Mouse (Mus musculus): ENCODE measurements at regions not wholly inside any gene's neighbourhood (a gene's known extent, or its start where the extent isn't known, plus 50 kb on each side); places are given as distances from the start of the nearest gene placed in this dataset.
A peak's percentile ranks its signal among the peaks of the same experiment; 100 is the strongest.

GRCm38 (mm10) chr1:177337141-177337540 is 79.1 kb upstream of the Akt3 start:
- no peak for TF ChIP-seq POLR2A (IDR thresholded peaks at IDR 0.05; ENCODE audit: extremely low read depth, insufficient read depth, low read length)
- no peak for TF ChIP-seq CTCF (IDR thresholded peaks at IDR 0.05; ENCODE audit: extremely low read depth, insufficient read depth, low read length)
- Histone ChIP-seq H3K27ac (ENCODE audit: insufficient read depth, low read length) (no peak overlapping the region), H3K4me1 (ENCODE audit: control insufficient read depth, insufficient read depth, low read length) (no peaks in the 10 kb centered on the region), H3K4me3 (ENCODE audit: insufficient read depth, low read length) (no peak overlapping the region)

- no peaks in the 10 kb centered on the region for H3K4me1 ChIP-seq (ENCODE audit: control insufficient read depth, insufficient read depth, low read length)
- TF ChIP-seq CTCF (IDR thresholded peaks at IDR 0.05; ENCODE audit: extremely low read depth, insufficient read depth, low read length) = no peak
- H3K27ac ChIP-seq (ENCODE audit: insufficient read depth, low read length) = no peak overlapping the region
- no peak overlapping the region for H3K4me3 ChIP-seq (ENCODE audit: insufficient read depth, low read length)
These were observed 78.4 kb upstream of the Akt3 start for GRCm38 (mm10) chr1:177336436-177336835.

- Histone ChIP-seq H3K4me1 (ENCODE audit: control insufficient read depth, insufficient read depth, low read length) (no peaks in the 10 kb centered on the region), H3K4me3 (ENCODE audit: insufficient read depth, low read length) (no peak overlapping the region), H3K27ac (ENCODE audit: insufficient read depth, low read length) (no peak overlapping the region)
- TF ChIP-seq POLR2A (IDR thresholded peaks at IDR 0.05; ENCODE audit: extremely low read depth, insufficient read depth, low read length) (no peak), CTCF (IDR thresholded peaks at IDR 0.05; ENCODE audit: extremely low read depth, insufficient read depth, low read length) (no peak)
These were observed 78.0 kb upstream of the Akt3 start for GRCm38 (mm10) chr1:177335961-177336360.

- H3K4me1 ChIP-seq (ENCODE audit: control insufficient read depth, insufficient read depth, low read length) = peaks cover 4% of the 10 kb centered on the region
- no peak for TF ChIP-seq POLR2A (IDR thresholded peaks at IDR 0.05; ENCODE audit: extremely low read depth, insufficient read depth, low read length)
- no peak for TF ChIP-seq CTCF (IDR thresholded peaks at IDR 0.05; ENCODE audit: extremely low read depth, insufficient read depth, low read length)
- H3K4me3 ChIP-seq (ENCODE audit: insufficient read depth, low read length) = peak overlapping the region; percentile 49; the same call in 1 of the 2 replicates
- no peak overlapping the region for H3K27ac ChIP-seq (ENCODE audit: insufficient read depth, low read length)
These were observed 65.4 kb upstream of the Akt3 start for GRCm38 (mm10) chr1:177323366-177323765.

- TF ChIP-seq POLR2A (IDR thresholded peaks at IDR 0.05; ENCODE audit: extremely low read depth, insufficient read depth, low read length) (no peak), CTCF (IDR thresholded peaks at IDR 0.05; ENCODE audit: extremely low read depth, insufficient read depth, low read length) (no peak)
- H3K27ac ChIP-seq (ENCODE audit: insufficient read depth, low read length) = no peak overlapping the region
- peaks cover 4% of the 10 kb centered on the region for H3K4me1 ChIP-seq (ENCODE audit: control insufficient read depth, insufficient read depth, low read length)
- H3K4me3 ChIP-seq (ENCODE audit: insufficient read depth, low read length) = peak overlapping the region; percentile 49
These were observed 64.8 kb upstream of the Akt3 start for GRCm38 (mm10) chr1:177322745-177323299.

- TF ChIP-seq POLR2A (IDR thresholded peaks at IDR 0.05; ENCODE audit: extremely low read depth, insufficient read depth, low read length) (no peak), CTCF (IDR thresholded peaks at IDR 0.05; ENCODE audit: extremely low read depth, insufficient read depth, low read length) (no peak)
- H3K4me3 ChIP-seq (ENCODE audit: insufficient read depth, low read length) = peak overlapping the region; percentile 49
- peaks cover 4% of the 10 kb centered on the region for H3K4me1 ChIP-seq (ENCODE audit: control insufficient read depth, insufficient read depth, low read length)
- no peak overlapping the region for H3K27ac ChIP-seq (ENCODE audit: insufficient read depth, low read length)
These were observed 64.3 kb upstream of the Akt3 start for GRCm38 (mm10) chr1:177322307-177322685.

- Histone ChIP-seq H3K27ac (ENCODE audit: insufficient read depth, low read length) (no peak overlapping the region), H3K4me1 (ENCODE audit: control insufficient read depth, insufficient read depth, low read length) (peaks cover 4% of the 10 kb centered on the region), H3K4me3 (ENCODE audit: insufficient read depth, low read length) (no peak overlapping the region)
- TF ChIP-seq POLR2A (IDR thresholded peaks at IDR 0.05; ENCODE audit: extremely low read depth, insufficient read depth, low read length) = no peak
- no peak for TF ChIP-seq CTCF (IDR thresholded peaks at IDR 0.05; ENCODE audit: extremely low read depth, insufficient read depth, low read length)
These were observed 63.8 kb upstream of the Akt3 start for GRCm38 (mm10) chr1:177321655-177322306.

- Histone ChIP-seq H3K4me1 (ENCODE audit: control insufficient read depth, insufficient read depth, low read length) (peaks cover 8% of the 10 kb centered on the region; the same call in 1 of the 2 replicates), H3K27ac (ENCODE audit: insufficient read depth, low read length) (peak overlapping the region; percentile 90), H3K4me3 (ENCODE audit: insufficient read depth, low read length) (peak overlapping the region; percentile 35)
- TF ChIP-seq CTCF (IDR thresholded peaks at IDR 0.05; ENCODE audit: extremely low read depth, insufficient read depth, low read length) (no peak), POLR2A (IDR thresholded peaks at IDR 0.05; ENCODE audit: extremely low read depth, insufficient read depth, low read length) (no peak)
These were observed 50.3 kb upstream of the Akt3 start for GRCm38 (mm10) chr1:177308213-177308872.
